Mouse (Mus musculus) ovary, postnatal 36 days (tissue): Measurements from ENCODE around the gene Gm45837.
A peak's percentile ranks its signal among the peaks of the same experiment; 100 is the strongest.

Experiments used
- DNase-seq: peaks from one replicate; pipeline ENCODE4 v3.0.0; 2022; ENCODE audit warnings: low spot score, mixed read lengths

The Gm45837 gene

GRCm38 (mm10) chr7:101437876-101438275, 27.2 kb downstream of the Gm45837 start:
- DNase-seq: no peak

GRCm38 (mm10) chr7:101443093-101443492, 32.4 kb downstream of the Gm45837 start:
- no peak for DNase-seq

GRCm38 (mm10) chr7:101444211-101444610, 33.5 kb downstream of the Gm45837 start:
- DNase-seq: no peak

- no peak for DNase-seq
Measured at GRCm38 (mm10) chr7:101449855-101450254, 39.2 kb downstream of the Gm45837 start.

GRCm38 (mm10) chr7:101450422-101451401, 40.0 kb downstream of the Gm45837 start:
- peak; percentile 85 for DNase-seq

GRCm38 (mm10) chr7:101452669-101453068, 42.0 kb downstream of the Gm45837 start:
- DNase-seq: no peak

DNA sequence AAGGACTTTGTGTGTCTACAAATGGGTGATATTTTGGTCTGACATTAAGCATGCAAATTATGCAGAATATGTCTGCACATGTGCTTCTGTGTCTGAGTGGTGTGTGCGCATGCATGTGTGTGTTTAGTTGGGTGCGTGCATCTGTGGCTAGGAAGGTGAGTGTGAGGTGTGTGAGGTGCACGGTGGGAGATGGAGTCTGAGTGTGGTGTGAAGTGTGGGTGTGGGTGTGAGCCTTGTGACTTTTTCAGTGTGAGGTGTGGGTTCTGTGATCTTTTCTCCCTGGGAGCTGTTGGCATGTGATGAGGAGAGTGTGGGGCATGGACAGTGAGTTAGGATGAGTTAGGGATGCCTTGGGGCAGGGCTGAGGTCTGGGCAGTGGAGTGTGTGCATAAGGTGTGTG, 42.6 kb downstream of the Gm45837 start:
- no peak for DNase-seq

GRCm38 (mm10) chr7:101453725-101454124, 43.0 kb downstream of the Gm45837 start:
- DNase-seq: no peak

- no peak for DNase-seq
Measured at GRCm38 (mm10) chr7:101454479-101454878, 43.8 kb downstream of the Gm45837 start.

GRCm38 (mm10) chr7:101455141-101455540, 44.5 kb downstream of the Gm45837 start:
- no peak for DNase-seq

GRCm38 (mm10) chr7:101456318-101456717, 45.6 kb downstream of the Gm45837 start:
- DNase-seq: no peak

GRCm38 (mm10) chr7:101456789-101457188, 46.1 kb downstream of the Gm45837 start:
- no peak for DNase-seq

- no peak for DNase-seq
Measured at GRCm38 (mm10) chr7:101457283-101457682, 46.6 kb downstream of the Gm45837 start.

DNA sequence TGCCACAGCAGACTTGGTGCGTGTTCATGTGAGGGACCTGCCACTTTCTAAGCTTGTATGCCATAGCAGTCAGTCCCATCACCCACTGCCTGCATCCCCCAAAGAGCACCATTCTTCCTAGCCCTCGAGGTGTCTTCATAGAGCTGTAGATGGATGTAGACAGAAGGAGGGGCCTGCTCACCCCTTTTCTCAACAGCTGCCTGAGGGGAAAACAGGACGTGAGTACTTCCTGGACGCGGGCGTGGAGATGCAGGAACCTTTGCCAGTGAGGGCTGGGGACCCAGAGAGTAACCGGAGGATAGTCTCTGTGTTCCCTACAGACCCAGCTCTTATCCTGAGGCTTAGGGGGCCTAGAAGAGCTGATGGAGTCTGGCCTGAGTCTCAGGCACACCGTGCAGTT, 47.1 kb downstream of the Gm45837 start:
- no peak for DNase-seq

DNA sequence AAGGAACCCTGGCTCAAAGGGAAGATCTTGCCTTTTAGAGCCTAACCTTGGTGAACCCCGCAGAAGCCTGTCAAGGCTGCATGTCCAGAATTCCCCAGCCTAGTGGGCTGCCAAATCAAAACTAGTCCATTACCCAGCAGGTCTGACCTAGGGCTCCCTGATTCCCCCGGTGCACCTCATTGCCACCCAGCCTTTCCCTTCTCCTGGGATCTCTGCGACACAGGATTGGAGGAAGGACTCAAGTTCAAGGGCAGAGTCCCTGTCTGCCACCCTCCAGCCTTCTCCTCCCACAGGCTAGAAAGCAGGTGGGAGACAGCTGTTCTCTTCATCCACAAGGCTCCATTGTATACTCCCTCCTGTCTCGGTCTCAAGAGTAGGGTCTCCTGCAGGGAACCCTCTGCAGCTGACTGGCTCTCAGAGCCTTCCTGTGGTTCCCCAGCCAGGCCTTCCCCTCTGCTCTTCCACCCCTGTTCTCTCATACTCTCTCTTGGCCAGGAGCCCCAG, 47.6 kb downstream of the Gm45837 start:
- no peak for DNase-seq

- DNase-seq: no peak
Measured at GRCm38 (mm10) chr7:101459305-101459813, 48.7 kb downstream of the Gm45837 start.

- DNase-seq: no peak
Measured at GRCm38 (mm10) chr7:101459923-101460607, 49.4 kb downstream of the Gm45837 start.

DNA sequence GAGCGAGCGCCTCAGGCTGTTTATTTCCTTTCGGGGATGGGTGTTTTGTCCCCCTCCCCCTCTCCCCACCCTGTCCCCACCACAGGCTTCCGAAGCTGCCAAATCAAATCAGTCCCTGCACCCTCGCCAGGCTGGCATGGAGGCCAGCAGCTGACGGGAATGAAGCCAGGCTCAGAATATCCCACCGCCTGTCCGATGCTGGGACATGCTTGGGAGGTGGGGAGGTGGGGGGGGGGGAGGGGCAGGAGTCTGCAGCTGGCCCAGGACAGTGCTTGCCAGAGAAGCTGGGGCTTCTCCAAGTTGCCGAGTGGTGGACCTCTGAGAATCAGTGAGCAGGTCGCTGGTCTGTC, 49.9 kb downstream of the Gm45837 start:
- no peak for DNase-seq

- no peak for DNase-seq
Measured at GRCm38 (mm10) chr7:101461571-101461970, 50.9 kb downstream of the Gm45837 start.

- DNase-seq: no peak
Measured at GRCm38 (mm10) chr7:101462327-101463068, 51.8 kb downstream of the Gm45837 start.

DNA sequence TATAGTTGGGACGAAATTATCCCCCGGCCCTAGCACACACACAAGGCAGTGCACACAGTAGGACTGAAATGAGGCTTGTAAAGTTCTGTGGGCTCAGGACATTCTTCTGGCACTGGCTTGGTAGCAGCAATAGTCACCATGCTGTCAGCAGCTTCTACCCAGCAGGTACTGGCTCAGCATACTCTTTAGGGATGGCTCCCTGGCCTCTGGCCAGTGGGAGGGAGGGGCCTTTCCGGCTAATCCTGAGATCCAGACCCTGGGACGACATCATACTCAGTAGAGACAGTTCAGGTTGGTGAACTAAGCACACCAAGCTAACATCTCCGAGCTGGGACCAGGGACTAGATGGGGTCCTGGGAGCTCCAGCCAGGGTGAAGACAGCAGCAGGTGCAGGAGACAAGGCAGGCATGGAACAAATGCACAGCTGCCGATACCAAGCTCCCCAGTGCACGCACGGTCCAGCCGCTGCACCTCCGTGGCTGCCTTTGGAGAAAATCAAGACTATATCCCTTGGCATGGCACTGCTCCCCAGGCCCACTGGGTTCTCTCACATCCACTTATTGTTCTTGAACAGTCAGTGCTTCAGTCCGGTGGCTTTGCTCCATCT, 53.1 kb downstream of the Gm45837 start:
- no peak for DNase-seq

GRCm38 (mm10) chr7:101464927-101465326, 54.2 kb downstream of the Gm45837 start:
- DNase-seq: no peak
